Mouse (Mus musculus) myocyte (in vitro differentiated cells): ENCODE measurements at regions not wholly inside any gene's neighbourhood (a gene's known extent, or its start where the extent isn't known, plus 50 kb on each side); places are given as distances from the start of the nearest gene placed in this dataset.

ENCODE experiments used
- H3K27me3 ChIP-seq: one replicate; pipeline ENCODE4 v1.6.1; 2011; ENCODE audit not compliant: control insufficient read depth, insufficient read depth, insufficient read length
- H3K36me3 ChIP-seq: one replicate; pipeline ENCODE4 v1.6.1; 2011; ENCODE audit not compliant: control insufficient read depth, insufficient read depth
- H3K4me2 ChIP-seq: one replicate; pipeline ENCODE4 v1.6.1; 2011; ENCODE audit warnings: low read depth, control low read depth
- H3K4me3 ChIP-seq: one replicate; pipeline ENCODE4 v1.5.1; 2011; ENCODE audit warnings: mild to moderate bottlenecking, control low read depth, moderate library complexity
- H3K79me2 ChIP-seq: one replicate; pipeline ENCODE4 v1.6.1; 2011; ENCODE audit not compliant: control insufficient read depth, insufficient read depth
- H3ac ChIP-seq: one replicate; pipeline ENCODE4 v1.6.1; 2011; ENCODE audit not compliant: control insufficient read depth, insufficient read length
- CEBPB ChIP-seq: IDR thresholded peaks from 2 replicates; pipeline ENCODE4 v1.6.1; 2011; ENCODE audit warnings: mild to moderate bottlenecking, moderate library complexity; ENCODE audit not compliant: poor library complexity, insufficient read depth, severe bottlenecking
- E2F4 ChIP-seq: IDR thresholded peaks from one replicate; pipeline ENCODE4 v1.6.1; 2011; ENCODE audit warnings: mild to moderate bottlenecking, control low read depth, moderate library complexity; ENCODE audit not compliant: insufficient read depth
- MAX ChIP-seq: IDR thresholded peaks from one replicate; pipeline ENCODE4 v1.6.1; 2011; ENCODE audit warnings: low read depth, mild to moderate bottlenecking, control low read depth
- MYOD1 ChIP-seq, 3 experiments: IDR thresholded peaks; one replicate each; pipeline ENCODE4 v1.6.1; 2011; ENCODE audit warnings: control low read depth in 2 of 3, low read depth in 2 of 3, mild to moderate bottlenecking in 2 of 3, moderate library complexity in 1 of 3; ENCODE audit not compliant: insufficient read length in 2 of 3, control insufficient read depth in 1 of 3
- MYOG ChIP-seq, 3 experiments: IDR thresholded peaks; one replicate each; pipeline ENCODE4 v1.6.1; 2011; ENCODE audit warnings: control low read depth in 2 of 3, low read depth in 2 of 3, mild to moderate bottlenecking in 2 of 3; ENCODE audit not compliant: insufficient read length in 2 of 3, control insufficient read depth in 1 of 3, insufficient read depth in 1 of 3
- POLR2A ChIP-seq: IDR thresholded peaks from one replicate; pipeline ENCODE4 v1.6.1; 2011; ENCODE audit warnings: low read depth, mild to moderate bottlenecking, control low read depth, moderate library complexity; ENCODE audit not compliant: insufficient read length
- POLR2AphosphoS2 ChIP-seq: IDR thresholded peaks from one replicate; pipeline ENCODE4 v1.6.1; 2011; ENCODE audit warnings: low read depth, control low read depth; ENCODE audit not compliant: insufficient read length
- REST ChIP-seq: IDR thresholded peaks from one replicate; pipeline ENCODE4 v1.6.1; 2011; ENCODE audit warnings: mild to moderate bottlenecking, control low read depth, moderate library complexity; ENCODE audit not compliant: insufficient read depth, insufficient read length
- SRF ChIP-seq: IDR thresholded peaks from one replicate; pipeline ENCODE4 v1.6.1; 2011; ENCODE audit warnings: low read depth; ENCODE audit not compliant: control insufficient read depth, insufficient read length
- TCF12 ChIP-seq: IDR thresholded peaks from one replicate; pipeline ENCODE4 v1.6.1; 2011; ENCODE audit warnings: mild to moderate bottlenecking, control low read depth; ENCODE audit not compliant: poor library complexity, insufficient read depth, severe bottlenecking
- TCF3 ChIP-seq: IDR thresholded peaks from one replicate; pipeline ENCODE4 v1.6.1; 2011; ENCODE audit warnings: low read depth, control low read depth; ENCODE audit not compliant: insufficient read length
- USF1 ChIP-seq: IDR thresholded peaks from one replicate; pipeline ENCODE4 v1.6.1; 2011; ENCODE audit warnings: low read depth, mild to moderate bottlenecking, control low read depth, moderate library complexity

DNA sequence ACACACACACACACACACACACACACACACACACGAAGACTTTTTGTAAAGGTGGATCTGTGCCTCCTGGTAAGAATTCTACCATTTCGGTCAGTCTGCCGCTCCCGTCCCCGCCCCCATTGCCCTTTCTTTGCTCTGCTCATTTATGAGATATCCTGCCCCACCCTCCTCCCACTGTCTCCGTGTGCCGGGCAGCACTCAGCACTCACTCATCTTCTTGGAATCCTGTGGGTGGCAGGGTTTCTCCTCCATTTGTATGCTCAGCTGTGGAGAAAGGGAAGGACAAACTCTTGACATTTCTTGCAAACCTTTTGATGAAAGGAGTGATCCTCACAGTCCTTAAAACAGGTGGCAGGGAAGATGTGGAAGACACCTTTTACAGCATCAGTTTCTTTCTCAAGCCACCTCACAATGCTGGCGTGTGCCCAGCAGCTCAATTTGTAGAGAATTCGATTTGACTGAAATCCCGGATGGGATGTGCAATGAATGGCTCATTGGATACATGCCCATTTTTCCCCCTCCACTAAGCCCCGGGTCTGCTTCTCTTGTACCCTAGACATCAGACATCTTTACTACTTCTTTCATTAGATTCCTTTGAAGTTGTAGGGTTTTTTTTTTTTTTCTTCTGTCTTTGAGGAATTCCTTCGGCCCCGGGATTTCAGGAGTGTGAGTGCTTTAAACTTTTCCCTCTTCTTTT is 112.6 kb upstream of the 4933415F23Rik start:
- TF ChIP-seq MYOG (IDR thresholded peaks at IDR 0.05; ENCODE audit: control insufficient read depth in 1 of 3, insufficient read depth in 1 of 3, insufficient read length in 2 of 3, low read depth in 2 of 3): peak in 1 of 3 experiments; percentile 38
- no peak for TF ChIP-seq USF1
- peak in 1 of 3 experiments; percentile 66 for TF ChIP-seq MYOD1 (IDR thresholded peaks at IDR 0.05; ENCODE audit: control insufficient read depth in 1 of 3, insufficient read length in 2 of 3, low read depth in 2 of 3)

DNA sequence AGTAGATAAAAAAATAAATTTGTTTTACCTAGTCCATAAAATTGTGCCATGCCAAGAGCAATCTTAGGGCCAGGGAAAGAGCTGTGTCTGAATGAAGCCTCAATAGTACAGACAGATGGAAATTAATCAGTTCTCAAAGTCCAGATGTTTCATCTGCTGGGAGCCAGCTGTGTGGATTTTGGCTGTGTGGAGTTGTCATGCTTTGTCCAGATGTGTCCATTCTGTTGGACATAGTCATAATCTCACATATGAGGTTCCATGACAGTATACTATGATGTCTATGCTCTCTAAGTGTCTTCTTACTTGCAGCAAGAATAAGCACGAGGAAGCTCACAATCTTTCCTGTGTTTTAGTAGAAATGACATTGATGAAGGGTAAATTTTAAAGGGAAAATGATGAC is 105.8 kb upstream of the 4933415F23Rik start:
- TF ChIP-seq REST (no peak), TCF3 (no peak), MAX (no peak), CEBPB (no peak), MYOD1 (IDR thresholded peaks at IDR 0.05; ENCODE audit: control insufficient read depth in 1 of 3, insufficient read length in 2 of 3, low read depth in 2 of 3) (no peak), SRF (no peak), POLR2AphosphoS2 (no peak), USF1 (no peak), POLR2A (no peak), E2F4 (no peak), TCF12 (no peak), MYOG (IDR thresholded peaks at IDR 0.05; ENCODE audit: control insufficient read depth in 1 of 3, insufficient read depth in 1 of 3, insufficient read length in 2 of 3, low read depth in 2 of 3) (no peak)
- H3K27me3 ChIP-seq: no peaks in the 10 kb centered on the region
- H3K79me2 ChIP-seq: no peaks in the 10 kb centered on the region
- no peaks in the 10 kb centered on the region for H3K36me3 ChIP-seq
- H3ac ChIP-seq: no peak overlapping the region
- no peak overlapping the region for H3K4me3 ChIP-seq
- no peak overlapping the region for H3K4me2 ChIP-seq

More for the DNA sequence above, 112.6 kb upstream of the 4933415F23Rik start:
- Histone ChIP-seq H3K4me3 (no peak overlapping the region), H3K4me2 (peak overlapping the region; percentile 61), H3K36me3 (no peaks in the 10 kb centered on the region), H3K79me2 (no peaks in the 10 kb centered on the region), H3K27me3 (no peaks in the 10 kb centered on the region), H3ac (no peak overlapping the region)

DNA sequence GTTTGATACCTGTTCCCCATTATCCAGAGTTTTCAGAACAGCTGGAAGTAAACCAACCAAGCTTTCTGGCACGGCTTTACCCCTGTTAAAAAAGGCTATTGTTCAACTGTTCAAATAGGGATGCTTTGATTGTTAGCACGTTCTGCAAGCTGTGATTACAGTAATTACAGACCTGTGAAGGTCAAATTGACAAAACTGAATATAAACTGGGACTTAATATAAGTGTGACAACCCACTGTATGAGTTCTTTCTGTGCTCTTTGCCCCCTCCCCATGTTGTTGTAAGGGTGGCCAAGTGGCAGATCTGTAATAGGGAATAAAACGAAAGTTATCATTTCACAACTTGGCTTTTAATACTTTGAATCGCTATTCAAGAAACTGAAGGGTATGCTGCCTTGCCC is 105.0 kb upstream of the 4933415F23Rik start:
- H3K79me2 ChIP-seq: no peaks in the 10 kb centered on the region
- H3K36me3 ChIP-seq: no peaks in the 10 kb centered on the region
- no peak overlapping the region for H3K4me3 ChIP-seq
- TF ChIP-seq MYOG (IDR thresholded peaks at IDR 0.05; ENCODE audit: control insufficient read depth in 1 of 3, insufficient read depth in 1 of 3, insufficient read length in 2 of 3, low read depth in 2 of 3) (no peak), TCF12 (no peak), TCF3 (no peak), POLR2AphosphoS2 (no peak), POLR2A (no peak), MYOD1 (IDR thresholded peaks at IDR 0.05; ENCODE audit: control insufficient read depth in 1 of 3, insufficient read length in 2 of 3, low read depth in 2 of 3) (no peak), SRF (no peak), USF1 (no peak), MAX (no peak), CEBPB (no peak), E2F4 (no peak), REST (no peak)
- H3K4me2 ChIP-seq: no peak overlapping the region
- H3ac ChIP-seq: no peak overlapping the region
- H3K27me3 ChIP-seq: no peaks in the 10 kb centered on the region

DNA sequence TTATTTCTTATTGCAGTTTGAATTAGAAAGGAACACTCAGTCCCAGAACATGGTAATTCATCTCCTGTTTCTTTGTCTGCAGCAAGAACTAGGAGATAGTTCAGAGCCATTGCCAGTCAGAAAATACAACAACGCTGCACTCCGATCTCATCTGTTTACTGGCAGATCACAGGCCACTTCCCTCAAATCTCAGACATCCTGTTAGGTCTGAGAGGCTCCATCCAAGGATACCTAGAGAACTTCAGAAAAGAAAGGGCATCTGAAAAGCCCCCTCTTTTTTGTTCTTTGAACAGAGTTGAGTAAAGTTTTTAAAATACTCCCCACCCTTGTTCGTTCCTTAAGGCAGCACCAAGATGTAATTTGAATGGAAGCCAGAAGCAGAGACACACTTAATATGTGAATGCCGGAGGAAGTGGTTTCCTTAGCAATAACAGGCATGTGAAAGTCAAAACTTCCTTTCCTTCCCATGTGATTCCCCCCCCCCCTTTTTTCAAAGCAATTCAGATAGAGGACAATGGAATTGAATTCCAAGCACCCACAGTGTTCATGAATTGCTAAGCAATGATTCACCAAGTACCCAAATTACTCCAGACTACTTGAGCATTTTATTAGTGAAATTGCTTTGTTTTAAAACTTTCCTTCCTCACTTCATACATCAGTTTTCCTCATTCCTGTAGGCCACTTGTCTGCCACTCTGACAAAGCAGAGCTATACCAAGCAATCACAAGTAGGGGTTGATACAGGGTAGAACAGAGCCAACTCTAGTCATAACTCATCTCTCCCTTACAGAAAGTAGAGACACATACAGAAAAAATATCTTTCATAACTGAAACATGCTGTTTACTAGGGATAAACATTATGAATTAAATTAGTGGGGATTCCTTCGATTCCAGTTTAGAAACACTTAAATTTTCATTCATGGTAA is 100.7 kb upstream of the 4933415F23Rik start:
- H3K27me3 ChIP-seq: no peaks in the 10 kb centered on the region
- peak overlapping the region; percentile 82 for H3K4me2 ChIP-seq
- no peak overlapping the region for H3K4me3 ChIP-seq
- TF ChIP-seq TCF12: no peak
- TF ChIP-seq USF1: peak; percentile 64
- no peaks in the 10 kb centered on the region for H3K36me3 ChIP-seq
- H3ac ChIP-seq: no peak overlapping the region
- no peaks in the 10 kb centered on the region for H3K79me2 ChIP-seq

DNA sequence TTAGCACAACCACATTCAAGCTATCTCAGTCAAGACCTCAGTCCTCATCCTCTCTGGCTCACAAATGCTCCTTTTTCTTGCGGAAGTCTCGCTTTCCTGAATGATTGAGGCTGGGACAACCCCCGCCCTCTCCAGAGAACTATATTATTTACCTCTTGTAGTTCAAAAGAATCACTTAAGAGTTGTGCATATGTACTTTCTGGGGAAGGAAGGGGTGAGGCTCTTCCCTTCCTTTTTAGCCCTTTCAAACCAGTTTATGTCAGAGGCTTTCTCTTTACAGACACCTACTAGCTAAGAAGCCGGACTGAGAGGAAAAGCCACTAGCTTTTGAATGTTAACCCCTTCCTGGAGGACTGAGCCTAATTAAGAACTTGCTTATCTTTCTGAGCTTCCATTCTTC is 98.4 kb upstream of the 4933415F23Rik start:
- Histone ChIP-seq H3K4me2 (no peak overlapping the region), H3K27me3 (no peaks in the 10 kb centered on the region), H3K36me3 (no peaks in the 10 kb centered on the region), H3ac (no peak overlapping the region), H3K4me3 (no peak overlapping the region), H3K79me2 (no peaks in the 10 kb centered on the region)
- no peak for TF ChIP-seq POLR2AphosphoS2
- TF ChIP-seq USF1: no peak
- TF ChIP-seq E2F4: no peak
- TF ChIP-seq TCF3: no peak
- TF ChIP-seq MAX: no peak
- TF ChIP-seq SRF: no peak
- TF ChIP-seq MYOG (IDR thresholded peaks at IDR 0.05; ENCODE audit: control insufficient read depth in 1 of 3, insufficient read depth in 1 of 3, insufficient read length in 2 of 3, low read depth in 2 of 3): no peak
- no peak for TF ChIP-seq POLR2A
- TF ChIP-seq TCF12: no peak
- no peak for TF ChIP-seq CEBPB
- no peak for TF ChIP-seq MYOD1 (IDR thresholded peaks at IDR 0.05; ENCODE audit: control insufficient read depth in 1 of 3, insufficient read length in 2 of 3, low read depth in 2 of 3)
- no peak for TF ChIP-seq REST
